Mouse (Mus musculus) MEL (cell line): ENCODE measurements at regions not wholly inside any gene's neighbourhood (a gene's known extent, or its start where the extent isn't known, plus 50 kb on each side); places are given as distances from the start of the nearest gene placed in this dataset.

ENCODE experiments used
- DNase-seq: peaks from one replicate; pipeline ENCODE4 v3.0.0; 2011; ENCODE audit warnings: low read depth, low spot score
- H3K27ac ChIP-seq: 2 replicates; pipeline ENCODE4 v1.5.1; 2012; ENCODE audit warnings: low read depth, mild to moderate bottlenecking, control low read depth, low read length, moderate library complexity; ENCODE audit not compliant: control insufficient read depth
- H3K27me3 ChIP-seq, 2 experiments: fragments of 150-350 bp in 1 of 2; sonication (generic) in 1 of 2; 2 replicates each; pipeline ENCODE4 v1.6.1; 2012; ENCODE audit warnings: low read length in 2 of 2, mild to moderate bottlenecking in 2 of 2, improper control_type of control experiment in 1 of 2, moderate library complexity in 1 of 2; ENCODE audit not compliant: insufficient read depth in 2 of 2, control insufficient read depth in 1 of 2
- H3K36me3 ChIP-seq, 2 experiments: 2 replicates each; pipeline ENCODE4 v1.6.1; 2012 to 2014; ENCODE audit warnings: low read length in 2 of 2, improper control_type of control experiment in 1 of 2, inconsistent platforms in 1 of 2, mild to moderate bottlenecking in 1 of 2; ENCODE audit not compliant: insufficient read depth in 2 of 2, control insufficient read depth in 1 of 2
- H3K4me1 ChIP-seq, 2 experiments: fragments of 150-350 bp in 1 of 2; sonication (generic) in 1 of 2; 2 replicates each; pipeline ENCODE4 v1.6.1; 2012; ENCODE audit warnings: low read length in 2 of 2, improper control_type of control experiment in 1 of 2, mild to moderate bottlenecking in 1 of 2; ENCODE audit not compliant: insufficient read depth in 2 of 2, control insufficient read depth in 1 of 2
- H3K4me3 ChIP-seq, 2 experiments: fragments of 150-350 bp in 1 of 2; sonication (generic) in 1 of 2; 2 replicates each; pipeline ENCODE4 v1.5.1; 2012; ENCODE audit warnings: low read depth in 2 of 2, low read length in 2 of 2, mild to moderate bottlenecking in 2 of 2, moderate library complexity in 2 of 2, control low read depth in 1 of 2, improper control_type of control experiment in 1 of 2; ENCODE audit not compliant: control insufficient read depth in 1 of 2, insufficient read depth in 1 of 2
- H3K79me2 ChIP-seq: 2 replicates; pipeline ENCODE4 v1.6.1; 2012; ENCODE audit warnings: mild to moderate bottlenecking, low read length, moderate library complexity; ENCODE audit not compliant: control insufficient read depth, poor library complexity, insufficient read depth
- H3K9ac ChIP-seq: 2 replicates; pipeline ENCODE4 v1.6.1; 2012; ENCODE audit warnings: low read depth, mild to moderate bottlenecking, control low read depth, low read length, moderate library complexity; ENCODE audit not compliant: control insufficient read depth, poor library complexity, severe bottlenecking
- H3K9me3 ChIP-seq: fragments of 150-350 bp; sonication (generic); replicated peaks from 2 replicates; pipeline ENCODE4 v1.6.1; 2012; ENCODE audit warnings: mild to moderate bottlenecking, low read length, improper control_type of control experiment, moderate library complexity; ENCODE audit not compliant: insufficient read depth
- CHD1 ChIP-seq: IDR thresholded peaks from 2 replicates; pipeline ENCODE4 v1.6.1; 2012; ENCODE audit warnings: low read depth, mild to moderate bottlenecking, inconsistent platforms, low read length, improper control_type of control experiment
- CTCF ChIP-seq, 3 experiments: IDR thresholded peaks in 2 of 3; conservative IDR thresholded peaks in 1 of 3; 2 replicates each; pipeline ENCODE4 v1.5.1; 2011 to 2012; ENCODE audit warnings: low read length in 3 of 3, low read depth in 2 of 3, mild to moderate bottlenecking in 2 of 3, improper control_type of control experiment in 1 of 3, inconsistent platforms in 1 of 3, mixed read lengths in 1 of 3, moderate library complexity in 1 of 3; ENCODE audit not compliant: control insufficient read depth in 1 of 3, insufficient read depth in 1 of 3, poor library complexity in 1 of 3, severe bottlenecking in 1 of 3
- E2F4 ChIP-seq: IDR thresholded peaks from 2 replicates; pipeline ENCODE4 v1.6.1; 2011; ENCODE audit warnings: low read depth, low read length, improper control_type of control experiment, borderline replicate concordance
- ELF1 ChIP-seq: IDR thresholded peaks from 2 replicates; pipeline ENCODE4 v1.6.1; 2014; ENCODE audit warnings: low read depth, mild to moderate bottlenecking, inconsistent platforms, low read length, improper control_type of control experiment, moderate library complexity
- EP300 ChIP-seq, 2 experiments: IDR thresholded peaks; 2 replicates each; pipeline ENCODE4 v1.6.1; 2011; ENCODE audit warnings: improper control_type of control experiment in 2 of 2, low read length in 2 of 2, low read depth in 1 of 2, mild to moderate bottlenecking in 1 of 2
- ETS1 ChIP-seq: IDR thresholded peaks from 2 replicates; pipeline ENCODE4 v1.6.1; 2012; ENCODE audit warnings: low read depth, mild to moderate bottlenecking, inconsistent platforms, low read length, improper control_type of control experiment, moderate library complexity
- GATA1 ChIP-seq: IDR thresholded peaks from 2 replicates; pipeline ENCODE4 v1.6.1; 2011; ENCODE audit warnings: low read depth, low read length, improper control_type of control experiment
- JUND ChIP-seq: IDR thresholded peaks from 2 replicates; pipeline ENCODE4 v1.6.1; 2011; ENCODE audit warnings: low read depth, mild to moderate bottlenecking, improper control_type of control experiment, low read length
- KAT2A ChIP-seq: conservative IDR thresholded peaks from 2 replicates; pipeline ENCODE4 v1.6.1; 2012; ENCODE audit warnings: low read depth, low read length, improper control_type of control experiment, inconsistent platforms
- MEF2A ChIP-seq: IDR thresholded peaks from 2 replicates; pipeline ENCODE4 v1.6.1; 2014; ENCODE audit warnings: low read depth, mild to moderate bottlenecking, inconsistent platforms, low read length, improper control_type of control experiment; ENCODE audit not compliant: poor library complexity, insufficient replicate concordance, severe bottlenecking; ENCODE audit errors: extremely low read depth
- MXI1 ChIP-seq: IDR thresholded peaks from 2 replicates; pipeline ENCODE4 v1.6.1; 2011; ENCODE audit warnings: mild to moderate bottlenecking, low read depth, low read length, improper control_type of control experiment
- MYC ChIP-seq: IDR thresholded peaks from 2 replicates; pipeline ENCODE4 v1.6.1; 2011; ENCODE audit warnings: low read depth, mild to moderate bottlenecking, low read length, improper control_type of control experiment, moderate library complexity
- NELFE ChIP-seq: IDR thresholded peaks from 2 replicates; pipeline ENCODE4 v1.6.1; 2011; ENCODE audit warnings: low read depth, low read length, improper control_type of control experiment
- POLR2A ChIP-seq, 2 experiments: IDR thresholded peaks; 2 replicates each; pipeline ENCODE4 v1.6.1; 2011 to 2012; ENCODE audit warnings: low read length in 2 of 2, mild to moderate bottlenecking in 2 of 2, control low read depth in 1 of 2, improper control_type of control experiment in 1 of 2, low read depth in 1 of 2, moderate library complexity in 1 of 2; ENCODE audit not compliant: control insufficient read depth in 1 of 2, insufficient read depth in 1 of 2, poor library complexity in 1 of 2
- POLR2AphosphoS2 ChIP-seq: IDR thresholded peaks from 2 replicates; pipeline ENCODE4 v1.6.1; 2011; ENCODE audit warnings: low read length, improper control_type of control experiment
- RAD21 ChIP-seq: IDR thresholded peaks from 2 replicates; pipeline ENCODE4 v1.6.1; 2011; ENCODE audit warnings: mild to moderate bottlenecking, low read depth, low read length, improper control_type of control experiment
- RCOR1 ChIP-seq: IDR thresholded peaks from 2 replicates; pipeline ENCODE4 v1.6.1; 2012; ENCODE audit warnings: low read depth, mild to moderate bottlenecking, inconsistent platforms, low read length, improper control_type of control experiment
- SIN3A ChIP-seq: IDR thresholded peaks from 2 replicates; pipeline ENCODE4 v1.6.1; 2012; ENCODE audit warnings: low read length, improper control_type of control experiment, inconsistent platforms
- TBP ChIP-seq: IDR thresholded peaks from 2 replicates; pipeline ENCODE4 v1.8.0; 2011; ENCODE audit warnings: low read depth, low read length, improper control_type of control experiment
- TCF12 ChIP-seq: IDR thresholded peaks from 2 replicates; pipeline ENCODE4 v1.6.1; 2014; ENCODE audit warnings: low read depth, mild to moderate bottlenecking, inconsistent platforms, low read length, improper control_type of control experiment, moderate library complexity
- USF1 ChIP-seq: IDR thresholded peaks from 2 replicates; pipeline ENCODE4 v1.6.1; 2014; ENCODE audit warnings: low read depth, mild to moderate bottlenecking, inconsistent platforms, low read length, improper control_type of control experiment, moderate library complexity
- USF2 ChIP-seq, 2 experiments: IDR thresholded peaks; 2 replicates each; pipeline ENCODE4 v1.6.1; 2011 to 2012; ENCODE audit warnings: improper control_type of control experiment in 2 of 2, low read length in 2 of 2, borderline replicate concordance in 1 of 2, inconsistent platforms in 1 of 2, low read depth in 1 of 2, mild to moderate bottlenecking in 1 of 2; ENCODE audit not compliant: insufficient read depth in 1 of 2
- ZMIZ1 ChIP-seq: IDR thresholded peaks from 2 replicates; pipeline ENCODE4 v1.6.1; 2012; ENCODE audit warnings: low read depth, mild to moderate bottlenecking, inconsistent platforms, low read length, improper control_type of control experiment, moderate library complexity

- Histone ChIP-seq H3K4me1 (peaks cover 0 to 3% of the 10 kb centered on the region in 2 experiments; a peak in 2 of 4 replicates), H3K9me3 (no peaks in the 10 kb centered on the region), H3K9ac (no peak overlapping the region), H3K79me2 (peaks cover 5% of the 10 kb centered on the region; the same call in 1 of the 2 replicates), H3K27me3 (no peaks in the 10 kb centered on the region), H3K36me3 (peaks cover 4 to 11% of the 10 kb centered on the region in 2 experiments; a peak in 3 of 4 replicates), H3K27ac (no peak overlapping the region), H3K4me3 (no peak overlapping the region)
- DNase-seq, result no peak
- TF ChIP-seq RAD21, result no peak
- no peak for TF ChIP-seq JUND
- no peak for TF ChIP-seq USF2 (IDR thresholded peaks at IDR 0.05; ENCODE audit: borderline replicate concordance in 1 of 2, insufficient read depth in 1 of 2, low read depth in 1 of 2, low read length in 2 of 2)
- TF ChIP-seq POLR2AphosphoS2, result no peak
- TF ChIP-seq ETS1, result no peak
- TF ChIP-seq GATA1, result no peak
- no peak for TF ChIP-seq MYC
- no peak for TF ChIP-seq ELF1
- no peak for TF ChIP-seq USF1
- no peak for TF ChIP-seq SIN3A
- TF ChIP-seq CTCF (IDR thresholded peaks at IDR 0.05 in 2 of 3, conservative IDR thresholded peaks at IDR 0.05 in 1 of 3; ENCODE audit: control insufficient read depth in 1 of 3, insufficient read depth in 1 of 3, low read depth in 2 of 3, low read length in 3 of 3, poor library complexity in 1 of 3, severe bottlenecking in 1 of 3), result no peak
- no peak for TF ChIP-seq TCF12
- no peak for TF ChIP-seq ZMIZ1
- TF ChIP-seq, all 39 proteins: peak for 0
Observed at GRCm38 (mm10) chr1:23265556-23266232, 131.9 kb downstream of the Ogfrl1 start.

GRCm38 (mm10) chr1:23264251-23264650, 133.3 kb downstream of the Ogfrl1 start:
- H3K9ac ChIP-seq, result no peak overlapping the region
- no peak overlapping the region for H3K4me3 ChIP-seq
- H3K36me3 ChIP-seq, result peaks cover 7 to 9% of the 10 kb centered on the region in 2 experiments; a peak in 2 of 4 replicates
- H3K9me3 ChIP-seq, result no peaks in the 10 kb centered on the region
- no peak for DNase-seq
- H3K79me2 ChIP-seq, result peaks cover 9% of the 10 kb centered on the region
- H3K27ac ChIP-seq, result no peak overlapping the region
- no peaks in the 10 kb centered on the region for H3K27me3 ChIP-seq
- peaks cover 0 to 3% of the 10 kb centered on the region in 2 experiments; a peak in 1 of 4 replicates for H3K4me1 ChIP-seq
- no peak for TF ChIP-seq EP300 (IDR thresholded peaks at IDR 0.05; ENCODE audit: low read depth in 1 of 2, low read length in 2 of 2)

GRCm38 (mm10) chr1:23263798-23264197, 133.8 kb downstream of the Ogfrl1 start:
- peaks cover 7 to 13% of the 10 kb centered on the region in 2 experiments; a peak in 3 of 4 replicates for H3K36me3 ChIP-seq
- no peaks in the 10 kb centered on the region for H3K27me3 ChIP-seq
- no peak overlapping the region for H3K9ac ChIP-seq
- H3K4me1 ChIP-seq, result peaks cover 0 to 3% of the 10 kb centered on the region in 2 experiments; a peak in 1 of 4 replicates
- no peaks in the 10 kb centered on the region for H3K9me3 ChIP-seq
- no peak overlapping the region for H3K27ac ChIP-seq
- TF ChIP-seq TBP (no peak), TCF12 (no peak), MEF2A (no peak), MXI1 (no peak), RCOR1 (no peak), KAT2A (no peak), E2F4 (no peak), POLR2A (IDR thresholded peaks at IDR 0.05; ENCODE audit: control insufficient read depth in 1 of 2, insufficient read depth in 1 of 2, low read depth in 1 of 2, low read length in 2 of 2, poor library complexity in 1 of 2) (no peak), CHD1 (no peak), USF1 (no peak), POLR2AphosphoS2 (no peak), NELFE (no peak), USF2 (IDR thresholded peaks at IDR 0.05; ENCODE audit: borderline replicate concordance in 1 of 2, insufficient read depth in 1 of 2, low read depth in 1 of 2, low read length in 2 of 2) (no peak)
- no peak for DNase-seq
- peaks cover 12% of the 10 kb centered on the region for H3K79me2 ChIP-seq
- H3K4me3 ChIP-seq, result no peak overlapping the region
